Mouse (Mus musculus) cerebellum, postnatal 10 days (tissue): ENCODE measurements at regions not wholly inside any gene's neighbourhood (a gene's known extent, or its start where the extent isn't known, plus 50 kb on each side); places are given as distances from the start of the nearest gene placed in this dataset.
"Not testable (repeated sequence)": the region's sequence is repeated elsewhere in the genome, so short reads cannot be mapped to it uniquely, and the experiment has no call there.

Source experiments
- DNase-seq, 2 experiments: peaks; one replicate each; pipeline ENCODE4 v3.0.0; 2021; ENCODE audit warnings: mixed read lengths in 2 of 2

DNA sequence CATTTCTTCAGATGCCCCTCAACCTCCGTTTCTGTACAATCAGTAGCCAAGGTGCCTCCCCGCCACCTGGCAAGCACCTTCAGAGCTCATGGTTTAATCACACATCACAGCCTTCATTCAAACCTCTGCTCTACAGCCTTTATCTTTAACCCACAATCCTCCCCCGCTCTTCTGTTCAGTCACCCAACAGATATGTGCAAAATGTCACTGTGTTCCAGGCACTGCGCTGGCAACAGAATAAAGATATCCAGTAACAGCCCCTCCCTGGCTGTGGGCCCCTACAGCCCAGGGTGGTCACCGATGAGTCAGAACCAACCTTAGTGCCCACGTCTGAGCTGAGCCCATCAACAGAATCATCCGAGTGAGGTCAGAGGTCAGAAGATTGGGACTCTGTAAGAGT is 54.3 kb upstream of the Ddr1 start:
- no peak for DNase-seq

DNA sequence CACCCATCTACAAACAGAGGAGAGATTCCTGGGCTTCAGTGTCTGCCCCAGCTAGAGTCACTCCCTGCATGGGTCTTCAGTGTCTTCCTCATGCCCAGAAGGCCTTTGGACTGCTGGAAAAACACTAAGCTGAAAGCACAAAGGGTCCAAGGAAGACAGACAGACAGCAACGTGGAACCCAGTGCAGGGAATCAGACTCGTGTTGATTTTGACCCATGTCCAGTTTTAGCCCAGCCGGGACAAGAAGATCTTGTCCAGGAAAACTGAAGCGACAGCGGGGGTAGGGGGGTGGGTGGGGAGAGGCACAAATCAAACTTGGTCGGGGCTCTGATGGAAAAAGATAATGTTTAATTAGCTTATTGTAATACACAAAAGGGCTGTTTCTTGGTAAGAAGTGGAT is 55.3 kb upstream of the Ddr1 start:
- no peak for DNase-seq

DNA sequence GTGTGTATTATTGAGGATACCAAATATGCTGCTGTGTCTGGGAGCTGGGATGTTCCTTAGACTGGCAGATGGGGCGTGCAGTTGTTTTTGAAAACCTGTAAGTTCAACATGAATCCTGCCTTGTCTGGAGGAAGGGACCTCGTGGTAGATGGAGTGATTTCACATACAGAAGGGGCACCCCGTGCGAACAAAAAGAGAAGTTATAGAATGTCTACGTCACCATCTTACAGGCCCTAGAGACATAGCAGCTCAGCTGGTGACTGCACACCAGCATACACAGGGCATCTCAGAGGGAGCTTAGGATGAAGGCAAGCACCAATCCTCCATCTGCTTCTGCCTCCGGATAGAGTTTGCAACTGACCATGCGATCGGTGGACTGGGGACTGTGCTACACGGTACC is 58.2 kb upstream of the Ddr1 start:
- DNase-seq, result no peak

DNA sequence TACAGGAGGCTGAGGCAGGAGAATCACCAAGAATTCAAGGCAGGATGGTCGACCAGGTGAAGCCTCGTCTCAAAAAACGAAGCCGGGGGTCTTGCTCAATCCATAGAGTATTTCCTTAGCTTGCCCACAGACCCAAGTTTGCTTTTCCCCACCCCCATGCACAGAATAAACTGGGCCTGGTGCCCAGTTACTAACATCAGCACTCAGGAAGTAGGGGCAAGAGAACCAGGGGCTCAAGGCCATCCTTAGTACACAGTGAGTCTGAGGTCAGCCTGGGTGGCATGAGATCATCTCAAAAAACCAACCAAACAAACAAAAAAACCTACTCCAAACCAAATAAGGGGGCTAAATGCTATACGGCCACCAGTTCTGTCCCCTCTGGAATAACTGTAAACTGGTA is 58.4 kb upstream of the Ier3 start:
- DNase-seq, result no peak

DNA sequence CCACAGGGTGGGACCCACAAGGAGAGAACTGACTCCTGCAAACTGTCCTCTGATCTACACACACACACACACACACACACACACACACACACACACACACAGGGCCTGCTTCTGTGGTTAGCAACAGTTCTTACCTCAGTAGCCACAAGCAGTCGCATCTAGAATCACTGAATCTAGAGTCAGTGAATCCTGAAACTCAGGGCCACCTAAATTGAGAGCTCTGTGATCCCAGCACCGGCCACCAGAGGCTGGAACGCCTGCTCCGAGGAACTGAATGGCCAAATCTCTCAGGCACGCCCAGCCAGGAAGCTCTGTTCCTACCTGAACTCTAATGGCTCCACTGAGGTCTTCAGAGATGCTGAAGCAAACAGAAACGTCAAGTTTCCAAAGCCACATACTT is 57.6 kb upstream of the Ier3 start:
- peak; percentile 62 to 69 for DNase-seq

DNA sequence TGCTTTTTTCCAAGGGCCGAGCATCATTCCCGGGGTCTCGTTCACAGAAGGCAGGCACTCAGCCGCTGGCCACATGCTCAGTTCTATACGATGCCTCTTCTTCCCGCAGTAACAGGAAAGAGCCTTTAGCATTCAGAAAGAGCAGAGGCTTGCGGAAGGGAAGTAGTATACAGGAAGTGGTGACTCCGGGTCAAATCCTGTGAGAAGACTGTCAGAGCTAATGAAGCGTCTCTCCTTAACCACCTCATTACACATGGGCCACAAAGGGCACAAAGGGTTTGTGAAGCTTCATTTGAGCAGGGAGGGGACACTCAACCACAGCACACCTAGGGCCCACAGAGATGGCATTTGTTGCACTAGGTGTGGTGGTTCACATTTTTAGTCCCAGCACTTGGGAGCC is 55.1 kb upstream of the Ier3 start:
- no peak for DNase-seq

DNA sequence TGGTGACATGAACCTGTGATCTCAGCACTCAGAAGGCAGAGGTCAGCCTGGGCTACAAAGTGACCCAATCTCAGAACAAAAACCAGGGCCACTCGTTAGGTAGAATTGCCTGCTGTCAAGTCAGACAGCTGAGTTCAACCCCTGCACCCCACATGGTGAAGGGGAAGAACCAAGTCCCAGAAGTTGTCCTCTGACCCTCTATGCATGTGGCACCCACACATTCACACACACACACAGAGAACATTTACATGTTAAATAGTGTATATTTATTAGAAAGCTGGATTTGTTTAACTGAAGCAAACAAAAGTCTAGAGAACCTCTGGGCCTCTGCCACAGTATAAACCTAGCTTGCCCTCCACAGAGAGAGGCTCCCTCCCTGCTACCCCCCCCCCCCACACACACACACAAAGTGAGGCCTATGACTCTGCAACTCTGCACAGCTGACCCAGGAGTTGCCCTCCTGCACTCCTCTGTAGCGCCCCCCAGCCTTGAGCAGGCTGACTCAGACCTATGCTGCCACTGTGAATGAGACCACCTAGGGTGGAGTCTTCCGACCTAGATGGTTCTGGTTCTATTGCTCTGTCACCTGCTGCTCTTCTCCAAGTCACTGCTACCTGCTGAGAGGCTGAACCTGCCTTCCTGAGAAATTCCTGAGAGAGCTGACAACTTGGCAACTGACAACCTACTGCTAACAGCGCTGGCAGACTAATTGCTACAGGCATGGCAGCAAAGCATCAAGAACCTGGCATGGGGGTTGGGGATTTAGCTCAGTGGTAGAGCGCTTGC is 52.1 kb upstream of the Ier3 start:
- peak; percentile 29 to 43 for DNase-seq

DNA sequence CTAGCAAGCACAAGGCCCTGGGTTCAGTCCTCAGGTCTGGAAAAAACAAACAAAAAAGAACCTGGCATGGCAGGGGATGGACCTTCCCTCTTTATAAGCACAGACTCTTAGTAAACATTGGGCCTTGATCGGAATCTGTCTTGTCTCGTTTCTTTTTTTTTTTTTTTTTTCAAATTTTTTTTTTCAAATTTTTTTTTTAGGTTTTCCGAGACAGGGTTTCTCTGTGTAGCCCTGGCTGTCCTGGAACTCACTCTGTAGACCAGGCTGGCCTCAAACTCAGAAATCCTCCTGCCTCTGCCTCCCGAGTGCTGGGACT is 51.6 kb upstream of the Ier3 start:
- not testable (repeated sequence) for DNase-seq

DNA sequence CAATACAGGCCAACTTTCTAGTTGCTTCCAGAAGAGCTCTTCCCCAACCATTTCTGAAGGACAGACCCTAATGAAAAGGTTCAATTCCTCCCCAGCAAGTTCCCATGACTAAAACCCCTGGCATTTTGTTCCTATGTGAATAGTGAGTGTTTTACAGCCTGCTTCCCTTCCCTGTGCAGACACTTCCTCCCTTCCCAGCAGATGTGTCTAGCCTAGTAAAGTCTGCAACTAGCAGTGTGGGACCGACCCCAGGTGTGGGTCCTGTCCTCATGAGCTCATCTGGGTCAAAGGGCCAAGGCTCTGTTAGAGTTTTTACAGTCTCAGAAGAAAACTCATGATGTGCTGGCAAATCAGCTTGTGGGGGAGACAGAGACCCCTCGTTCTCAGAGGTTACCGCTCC is 50.9 kb upstream of the Ier3 start:
- DNase-seq, result no peak

DNA sequence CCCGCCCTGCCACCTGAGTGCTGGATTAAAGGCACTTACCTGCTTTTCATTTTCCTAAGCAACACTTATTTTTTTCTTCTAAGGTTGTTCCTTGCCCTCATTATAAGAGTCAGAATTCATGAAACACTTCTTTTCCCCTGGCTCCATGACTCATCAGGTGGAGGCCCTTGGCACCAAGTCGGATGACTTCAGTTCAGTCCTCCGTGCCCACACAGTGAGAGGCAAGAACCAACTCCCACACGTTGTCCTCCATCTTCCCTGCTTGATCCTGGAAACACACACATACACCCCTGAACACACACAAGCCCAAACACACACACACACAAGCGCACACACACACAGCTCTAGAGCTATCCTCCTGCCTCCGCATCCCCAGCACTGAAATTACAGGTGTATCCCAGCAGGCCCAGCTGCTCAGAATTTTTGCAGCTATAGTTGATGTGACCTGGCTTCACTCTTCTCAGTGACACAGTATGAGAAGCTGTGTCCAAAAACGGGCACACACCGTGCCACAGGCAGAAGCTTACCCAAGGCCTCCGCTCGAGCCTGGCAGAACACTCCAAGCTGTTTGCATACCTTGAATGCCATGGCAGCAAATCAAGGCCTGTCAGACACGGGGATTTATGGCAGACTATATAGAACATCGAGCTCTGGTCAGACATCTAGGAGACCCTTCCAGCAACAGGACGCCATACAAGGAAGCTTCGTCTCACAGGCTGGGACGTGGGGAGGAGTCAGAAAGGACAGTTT is 49.7 kb upstream of the Ier3 start:
- DNase-seq, result peak; percentile 71
